Mouse (Mus musculus) intestine, postnatal 0 days (tissue): Measurements from ENCODE around the gene Ttc37. TPM values are rescaled to one million over a fixed set of nuclear protein-coding genes. Genes with fewer than 3 reads are reported as not detected.

Experiments used
- ATAC-seq: fragments of 200-750 bp; cut with Nextera tagmentation; 2 replicates; pipeline ENCODE4 v1.8.0; 2017; ENCODE audit warnings: mild to moderate bottlenecking, moderate TSS enrichment, moderate library complexity
- H3K27ac ChIP-seq: fragments of 300-500 bp; sonication (generic); 2 replicates; pipeline ENCODE4 v1.5.1; 2014; ENCODE audit warnings: mild to moderate bottlenecking, low read depth, low read length, moderate library complexity
- H3K27me3 ChIP-seq: fragments of 300-500 bp; sonication (generic); replicated peaks from 2 replicates; pipeline ENCODE4 v1.6.1; 2014; ENCODE audit warnings: low read length, mixed read lengths; ENCODE audit not compliant: control insufficient read depth, insufficient read depth
- H3K36me3 ChIP-seq: fragments of 300-500 bp; sonication (generic); 2 replicates; pipeline ENCODE4 v1.6.1; 2014; ENCODE audit warnings: mild to moderate bottlenecking, moderate library complexity; ENCODE audit not compliant: control insufficient read depth, insufficient read depth
- H3K4me1 ChIP-seq: fragments of 300-500 bp; sonication (generic); replicated peaks from 2 replicates; pipeline ENCODE4 v1.6.1; 2014; ENCODE audit warnings: antibody characterized with exemption, low read length, mixed read lengths; ENCODE audit not compliant: control insufficient read depth, insufficient read depth
- H3K4me2 ChIP-seq: fragments of 300-500 bp; sonication (generic); replicated peaks from 2 replicates; pipeline ENCODE4 v1.6.1; 2014; ENCODE audit warnings: low read depth, mild to moderate bottlenecking, moderate library complexity
- H3K4me3 ChIP-seq: fragments of 300-500 bp; sonication (generic); 2 replicates; pipeline ENCODE4 v1.5.1; 2014; ENCODE audit warnings: low read depth, low read length
- H3K9ac ChIP-seq: fragments of 300-500 bp; sonication (generic); 2 replicates; pipeline ENCODE4 v1.6.1; 2014; ENCODE audit warnings: mild to moderate bottlenecking, low read depth, low read length
- H3K9me3 ChIP-seq: fragments of 300-500 bp; sonication (generic); 2 replicates; pipeline ENCODE4 v1.6.1; 2016; ENCODE audit warnings: mixed run types; ENCODE audit not compliant: control insufficient read depth
- CTCF ChIP-seq: sonication (generic); IDR thresholded peaks from 2 replicates; pipeline ENCODE4 v1.5.1; 2016; ENCODE audit warnings: low read depth, mild to moderate bottlenecking, control low read depth, antibody characterized with exemption, moderate library complexity
- WGBS: fragments of 180-500 bp; shearing (Covaris S2); extraction: QIAGEN DNeasy Blood & Tissue Kit; methylation state at CpG from one replicate; pipeline ENCODE4 v1.1.7; 2014; 5-methylcytosine and 5-hydroxymethylcytosine counted together
- polyA plus RNA-seq: library from polyadenylated mRNA; unstranded; fragments of >200 nt; fragmentation: Nextera tagmentation; extraction: Ambion mirVana; gene quantifications from 2 replicates; pipeline ENCODE4 v1.2.1, GENCODE M21; 2015

The Ttc37 gene
- 3.9 and 4.0 TPM in 2 replicates for polyA plus RNA-seq

- peak; percentile 99 for ATAC-seq
- TF ChIP-seq CTCF = no peak
- WGBS = under 1% methylated on average over 34 of the region's 34 CpGs
- Histone ChIP-seq H3K36me3 (no peaks in the 10 kb centered on the region), H3K4me3 (peak within 1 kb of the TSS; percentile 75), H3K27me3 (no peaks in the 10 kb centered on the region), H3K4me1 (no peaks in the 10 kb centered on the region), H3K9me3 (no peaks in the 10 kb centered on the region), H3K9ac (peak within 1 kb of the TSS; percentile 70), H3K4me2 (peak within 1 kb of the TSS; percentile 71), H3K27ac (peak within 1 kb of the TSS; percentile 41)
Observed at GRCm38 (mm10) chr13:76098493-76099303, at the start of gene Ttc37, which contains the start of gene Arsk. TSS of gene Ttc37 (plus strand) at chr13:76098734. TSS of gene Arsk (minus strand) at chr13:76098660.

GRCm38 (mm10) chr13:76055391-76056232, 42.9 kb upstream of the Ttc37 start:
- under 1% methylated on average over 58 of the region's 59 CpGs for WGBS
- H3K4me2 ChIP-seq = peak overlapping the region; percentile 84
- peak overlapping the region; percentile 48 for H3K4me3 ChIP-seq
- no peak for TF ChIP-seq CTCF
- H3K4me1 ChIP-seq = peaks cover 6% of the 10 kb centered on the region; the same call in 1 of the 2 replicates
- no peaks in the 10 kb centered on the region for H3K36me3 ChIP-seq
- H3K9me3 ChIP-seq = no peaks in the 10 kb centered on the region
- H3K27ac ChIP-seq = no peak overlapping the region
- ATAC-seq = peak; percentile 45
- peaks cover 27% of the 10 kb centered on the region for H3K27me3 ChIP-seq
- no peak overlapping the region for H3K9ac ChIP-seq

- Histone ChIP-seq H3K27me3 (peaks cover 27% of the 10 kb centered on the region), H3K4me3 (peak overlapping the region; percentile 48), H3K4me1 (peaks cover 6% of the 10 kb centered on the region; the same call in 1 of the 2 replicates), H3K9me3 (no peaks in the 10 kb centered on the region), H3K4me2 (peak overlapping the region; percentile 84), H3K36me3 (no peaks in the 10 kb centered on the region), H3K27ac (no peak overlapping the region), H3K9ac (no peak overlapping the region)
- peak; percentile 74 for TF ChIP-seq CTCF
- ATAC-seq = peak; percentile 89
- 0% methylated on average over 34 of the region's 34 CpGs for WGBS
Observed at GRCm38 (mm10) chr13:76056261-76056724, 42.2 kb upstream of the Ttc37 start.

GRCm38 (mm10) chr13:76056896-76057266, 41.7 kb upstream of the Ttc37 start, which contains the start of gene Gpr150:
TSS of gene Gpr150 (minus strand) at chr13:76056996.
- H3K9ac ChIP-seq = no peak within 1 kb of the TSS
- WGBS = 12% methylated on average over 10 of the region's 10 CpGs
- H3K36me3 ChIP-seq = no peaks in the 10 kb centered on the region
- TF ChIP-seq CTCF = no peak
- H3K27ac ChIP-seq = no peak within 1 kb of the TSS
- no peak for ATAC-seq
- peak within 1 kb of the TSS; percentile 48 for H3K4me3 ChIP-seq
- peak within 1 kb of the TSS; percentile 84 for H3K4me2 ChIP-seq
- H3K4me1 ChIP-seq = peaks cover 6% of the 10 kb centered on the region; the same call in 1 of the 2 replicates
- H3K27me3 ChIP-seq = peaks cover 27% of the 10 kb centered on the region
- H3K9me3 ChIP-seq = no peaks in the 10 kb centered on the region

GRCm38 (mm10) chr13:76057267-76058069, 41.1 kb upstream of the Ttc37 start:
- H3K27me3 ChIP-seq = peaks cover 27% of the 10 kb centered on the region
- no peak overlapping the region for H3K9ac ChIP-seq
- H3K9me3 ChIP-seq = no peaks in the 10 kb centered on the region
- WGBS = 68% methylated on average over 10 of the region's 10 CpGs
- TF ChIP-seq CTCF = no peak
- no peaks in the 10 kb centered on the region for H3K36me3 ChIP-seq
- H3K4me1 ChIP-seq = peaks cover 6% of the 10 kb centered on the region; the same call in 1 of the 2 replicates
- H3K27ac ChIP-seq = no peak overlapping the region
- no peak overlapping the region for H3K4me2 ChIP-seq
- no peak for ATAC-seq
- H3K4me3 ChIP-seq = no peak overlapping the region
